Mouse (Mus musculus) hindbrain, postnatal 0 days (tissue): ENCODE measurements around the gene Ecel1. TPM values are rescaled to one million over a fixed set of nuclear protein-coding genes. Genes with fewer than 3 reads are reported as not detected.

Experiments
- ATAC-seq: fragments of 200-750 bp; cut with Nextera tagmentation; 2 replicates; pipeline ENCODE4 v1.8.0; 2017; ENCODE audit warnings: mild to moderate bottlenecking, moderate TSS enrichment, moderate library complexity
- DNase-seq: peaks from one replicate; pipeline ENCODE4 v3.0.0-alpha.2; 2015; ENCODE audit warnings: low spot score
- H3K27ac ChIP-seq: fragments of 300-500 bp; sonication (generic); 2 replicates; pipeline ENCODE4 v1.5.1; 2014; ENCODE audit warnings: mild to moderate bottlenecking
- H3K27me3 ChIP-seq: fragments of 300-500 bp; sonication (generic); 2 replicates; pipeline ENCODE4 v1.6.1; 2014; ENCODE audit warnings: low read length, mixed read lengths; ENCODE audit not compliant: insufficient read depth
- H3K36me3 ChIP-seq: fragments of 300-500 bp; sonication (generic); 2 replicates; pipeline ENCODE4 v1.6.1; 2014; ENCODE audit warnings: low read length, mixed read lengths; ENCODE audit not compliant: insufficient read depth
- H3K4me1 ChIP-seq: fragments of 300-500 bp; sonication (generic); 2 replicates; pipeline ENCODE4 v1.6.1; 2014; ENCODE audit warnings: antibody characterized with exemption, low read length, mixed read lengths; ENCODE audit not compliant: insufficient read depth
- H3K4me2 ChIP-seq: fragments of 300-500 bp; sonication (generic); 2 replicates; pipeline ENCODE4 v1.6.1; 2014; ENCODE audit warnings: low read depth, mild to moderate bottlenecking, low read length, moderate library complexity, mixed read lengths
- H3K4me3 ChIP-seq: fragments of 300-500 bp; sonication (generic); 2 replicates; pipeline ENCODE4 v1.5.1; 2014; ENCODE audit warnings: low read length
- H3K9ac ChIP-seq: fragments of 300-500 bp; sonication (generic); replicated peaks from 2 replicates; pipeline ENCODE4 v1.6.1; 2014; ENCODE audit warnings: mild to moderate bottlenecking, low read length, moderate library complexity, mixed read lengths
- H3K9me3 ChIP-seq: fragments of 300-500 bp; sonication (generic); 2 replicates; pipeline ENCODE4 v1.6.1; 2016; ENCODE audit warnings: low read length, mixed read lengths
- CTCF ChIP-seq: IDR thresholded peaks from 2 replicates; pipeline ENCODE4 v1.5.1; 2016; ENCODE audit warnings: antibody characterized with exemption, control low read depth, low read depth
- WGBS: fragments of 180-500 bp; shearing (Covaris S2); extraction: QIAGEN DNeasy Blood & Tissue Kit; methylation state at CpG from one replicate; pipeline ENCODE4 v1.1.7; 2014; 5-methylcytosine and 5-hydroxymethylcytosine counted together
- polyA plus RNA-seq: library from polyadenylated mRNA; unstranded; fragments of >200 nt; fragmentation: Nextera tagmentation; extraction: Ambion mirVana; gene quantifications from 2 replicates; pipeline ENCODE4 v1.2.1, GENCODE M21; 2015
- total RNA-seq: library from RNA; depleted of rRNA; stranded (reverse); fragments of >200 nt; gene quantifications from 2 replicates; pipeline ENCODE4 v1.2.3, GENCODE M21; 2014

Gene Ecel1
- total and polyA plus RNA-seq, 2 experiments from 2014 or later = 35.6 to 45.6 TPM

DNA sequence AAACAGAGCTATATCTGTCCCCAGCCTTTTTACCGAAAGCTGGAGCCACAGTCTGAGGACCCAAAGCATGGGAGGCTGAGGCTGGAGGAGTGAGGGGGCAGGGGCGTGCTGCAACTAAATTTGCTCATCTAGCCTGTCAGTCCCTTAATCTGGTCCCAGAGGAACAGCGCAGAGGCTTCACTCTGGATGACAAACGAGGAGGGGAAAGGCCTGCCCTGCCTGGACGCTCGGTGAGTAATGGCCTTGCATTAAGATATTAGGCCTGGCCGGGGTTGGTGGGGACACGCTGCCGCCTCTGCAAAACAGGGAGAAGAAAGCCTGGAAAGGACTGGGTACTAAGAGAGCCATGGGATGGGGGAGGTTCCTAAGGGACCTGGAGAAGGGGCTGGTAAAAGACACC, 16.0 kb upstream of the Ecel1 start:
- no peak overlapping the region for H3K4me2 ChIP-seq
- H3K9ac ChIP-seq = no peak overlapping the region
- WGBS = 53% methylated on average over 9 of the region's 9 CpGs
- H3K9me3 ChIP-seq = no peaks in the 10 kb centered on the region
- no peak for ATAC-seq
- 0 out of 2 replicates have a peak, but pooled peaks cover 4% of the 10 kb centered on the region for H3K27me3 ChIP-seq
- H3K4me3 ChIP-seq = no peak overlapping the region
- no peak for DNase-seq
- H3K4me1 ChIP-seq = peaks cover 5% of the 10 kb centered on the region
- no peak for TF ChIP-seq CTCF
- H3K27ac ChIP-seq = no peak overlapping the region
- no peaks in the 10 kb centered on the region for H3K36me3 ChIP-seq

DNA sequence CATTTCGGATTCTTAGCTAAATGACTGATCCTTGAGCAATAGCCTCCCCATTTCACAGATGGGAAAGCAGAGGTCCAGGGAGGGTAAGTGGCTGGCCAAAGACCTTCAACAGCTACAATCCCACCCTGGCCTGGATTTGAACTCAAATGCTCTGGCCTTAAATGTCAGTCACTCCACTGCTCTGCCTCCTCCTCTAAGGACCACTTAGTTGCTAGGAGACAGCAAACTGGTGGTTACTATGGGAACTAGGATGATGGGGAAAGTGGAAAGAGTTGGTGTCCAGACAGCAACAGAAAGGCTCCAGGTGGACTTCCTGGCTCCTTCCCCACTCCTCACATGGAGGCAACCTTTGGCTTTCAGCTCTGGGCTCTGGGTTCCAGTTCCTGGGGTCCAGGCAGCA, 15.0 kb upstream of the Ecel1 start:
- no peak overlapping the region for H3K27ac ChIP-seq
- DNase-seq = peak; percentile 63
- TF ChIP-seq CTCF = no peak
- ATAC-seq = no peak
- H3K4me1 ChIP-seq = peaks cover 5% of the 10 kb centered on the region
- no peaks in the 10 kb centered on the region for H3K36me3 ChIP-seq
- no peaks in the 10 kb centered on the region for H3K9me3 ChIP-seq
- no peak overlapping the region for H3K9ac ChIP-seq
- H3K27me3 ChIP-seq = 0 out of 2 replicates have a peak, but pooled peaks cover 4% of the 10 kb centered on the region
- no peak overlapping the region for H3K4me3 ChIP-seq
- H3K4me2 ChIP-seq = no peak overlapping the region
- WGBS = 87% methylated on average over 1 of the region's 1 CpGs

- 0 out of 2 replicates have a peak, but pooled peaks cover 4% of the 10 kb centered on the region for H3K27me3 ChIP-seq
- H3K9ac ChIP-seq = no peak overlapping the region
- H3K4me3 ChIP-seq = no peak overlapping the region
- WGBS = 8% methylated on average over 17 of the region's 19 CpGs
- DNase-seq = peak; percentile 27
- no peak overlapping the region for H3K27ac ChIP-seq
- H3K4me2 ChIP-seq = 0 out of 2 replicates have a peak overlapping the region, but pooled peaks have one; percentile 18
- H3K36me3 ChIP-seq = no peaks in the 10 kb centered on the region
- no peaks in the 10 kb centered on the region for H3K4me1 ChIP-seq
- H3K9me3 ChIP-seq = no peaks in the 10 kb centered on the region
- TF ChIP-seq CTCF = no peak
- ATAC-seq = peak; percentile 43
Observed at GRCm38 (mm10) chr1:87170458-87170857, 14.1 kb upstream of the Ecel1 start.

DNA sequence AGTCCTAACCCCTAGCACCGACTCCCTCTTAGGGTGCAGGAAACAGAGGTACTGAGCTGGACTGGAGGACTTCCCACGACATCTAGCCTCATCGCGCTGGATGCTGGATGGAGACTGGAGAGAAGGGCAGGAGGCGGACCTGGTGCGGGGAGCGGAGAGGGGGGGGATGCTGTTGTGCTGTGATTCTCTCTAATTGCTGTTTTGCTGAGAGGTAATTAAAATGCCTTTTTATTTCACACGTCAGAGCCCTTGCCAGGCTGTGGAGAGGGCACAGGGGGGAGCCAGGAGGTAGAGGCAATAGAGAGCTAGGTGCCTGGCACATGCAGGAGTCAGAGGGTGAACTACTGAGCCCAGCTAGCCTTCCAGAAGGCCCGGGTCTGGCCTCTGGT, 8.5 kb upstream of the Ecel1 start:
- 42% methylated on average over 9 of the region's 9 CpGs for WGBS
- peak; percentile 19; the same call in 1 of the 2 replicates for ATAC-seq

GRCm38 (mm10) chr1:87164164-87164795, 8.0 kb upstream of the Ecel1 start:
- no peak overlapping the region for H3K4me2 ChIP-seq
- no peaks in the 10 kb centered on the region for H3K4me1 ChIP-seq
- H3K27ac ChIP-seq = no peak overlapping the region
- H3K9me3 ChIP-seq = no peaks in the 10 kb centered on the region
- peak; percentile 46 for ATAC-seq
- H3K36me3 ChIP-seq = no peaks in the 10 kb centered on the region
- no peak overlapping the region for H3K4me3 ChIP-seq
- DNase-seq = no peak
- H3K27me3 ChIP-seq = no peaks in the 10 kb centered on the region
- 38% methylated on average over 11 of the region's 11 CpGs for WGBS
- no peak overlapping the region for H3K9ac ChIP-seq
- no peak for TF ChIP-seq CTCF

More for the DNA sequence above, 8.5 kb upstream of the Ecel1 start:
- H3K9me3 ChIP-seq = no peaks in the 10 kb centered on the region
- H3K4me3 ChIP-seq = no peak overlapping the region
- H3K27ac ChIP-seq = no peak overlapping the region
- H3K36me3 ChIP-seq = no peaks in the 10 kb centered on the region
- no peaks in the 10 kb centered on the region for H3K27me3 ChIP-seq
- no peak for TF ChIP-seq CTCF
- H3K4me2 ChIP-seq = no peak overlapping the region
- DNase-seq = no peak
- no peaks in the 10 kb centered on the region for H3K4me1 ChIP-seq
- H3K9ac ChIP-seq = no peak overlapping the region

DNA sequence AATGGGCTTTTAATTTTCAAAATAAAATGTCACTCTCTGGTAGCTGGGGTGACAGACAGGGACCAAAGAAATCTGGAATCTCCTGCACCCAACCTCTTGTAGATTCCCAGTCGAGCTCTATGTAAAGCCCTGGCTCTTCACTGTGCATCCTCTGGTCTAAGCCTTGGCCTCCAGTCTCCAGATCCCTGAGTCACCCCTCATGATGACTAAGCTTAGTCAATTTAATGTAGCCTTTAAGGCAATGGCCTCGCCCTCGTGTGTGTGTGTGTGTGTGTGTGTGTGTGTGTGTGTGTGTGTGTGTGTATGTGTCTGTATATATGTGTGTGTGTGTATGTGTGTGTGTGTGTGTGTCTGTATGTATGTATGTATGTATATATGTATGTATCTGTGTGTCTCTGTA, 3.1 kb upstream of the Ecel1 start:
- no peak overlapping the region for H3K27ac ChIP-seq
- ATAC-seq = no peak
- H3K9me3 ChIP-seq = no peaks in the 10 kb centered on the region
- peaks cover 31% of the 10 kb centered on the region for H3K27me3 ChIP-seq
- TF ChIP-seq CTCF = no peak
- no peak overlapping the region for H3K9ac ChIP-seq
- no peaks in the 10 kb centered on the region for H3K4me1 ChIP-seq
- H3K4me2 ChIP-seq = no peak overlapping the region
- no peaks in the 10 kb centered on the region for H3K36me3 ChIP-seq
- DNase-seq = no peak
- H3K4me3 ChIP-seq = no peak overlapping the region
- 88% methylated on average over 3 of the region's 3 CpGs for WGBS

DNA sequence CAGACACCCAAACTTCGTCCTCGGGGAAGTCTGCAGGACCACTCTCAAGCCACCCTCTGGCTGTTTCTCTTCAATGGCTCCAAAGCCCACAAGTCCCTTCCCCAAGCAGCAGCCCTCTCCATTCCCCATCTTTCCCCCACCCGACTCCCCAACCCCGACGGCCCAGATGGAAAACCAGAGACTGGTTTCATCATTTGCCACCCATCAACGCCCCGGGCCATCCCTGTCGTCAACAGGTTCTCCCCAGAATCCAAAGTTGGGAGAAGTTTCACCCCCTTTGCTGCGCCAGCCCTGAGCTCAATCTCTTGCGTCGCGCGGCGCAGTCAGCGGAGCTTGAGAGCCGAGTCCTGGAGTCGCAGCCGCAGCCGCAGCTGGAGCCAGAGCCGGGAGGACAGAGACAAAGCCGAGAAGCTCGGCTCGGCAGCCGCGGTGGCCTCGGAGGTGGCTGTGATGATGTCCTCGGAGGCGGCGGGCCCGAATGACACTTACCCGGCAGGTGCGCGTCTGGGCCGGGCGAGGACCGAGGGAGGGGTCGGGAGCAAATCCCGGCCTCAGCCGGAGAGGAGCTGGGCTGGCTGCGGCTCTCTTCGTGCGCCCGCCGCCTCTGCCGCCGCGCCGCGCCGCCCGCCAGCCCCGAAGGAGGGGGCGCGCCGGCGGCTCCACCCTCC, 656 bp downstream of the Ecel1 start:
- Histone ChIP-seq H3K4me1 (no peaks in the 10 kb centered on the region), H3K27me3 (peaks cover 59% of the 10 kb centered on the region), H3K9ac (peak overlapping the region; percentile 41; the same call in 1 of the 2 replicates), H3K4me2 (peak overlapping the region; percentile 65), H3K4me3 (peak overlapping the region; percentile 45), H3K27ac (no peak overlapping the region), H3K36me3 (no peaks in the 10 kb centered on the region), H3K9me3 (no peaks in the 10 kb centered on the region)
- ATAC-seq = peak; percentile 42
- WGBS = under 1% methylated on average over 56 of the region's 56 CpGs
- no peak for TF ChIP-seq CTCF
- peak; percentile 47 for DNase-seq
